Mouse (Mus musculus): ENCODE measurements around the gene Ttll10. TPM values are rescaled to one million over a fixed set of nuclear protein-coding genes. Genes with fewer than 3 reads are reported as not detected.

The Ttll10 gene
- total and polyA plus RNA-seq, 2 experiments from 2014 or later: 1.9 TPM; not detected in 1

DNA sequence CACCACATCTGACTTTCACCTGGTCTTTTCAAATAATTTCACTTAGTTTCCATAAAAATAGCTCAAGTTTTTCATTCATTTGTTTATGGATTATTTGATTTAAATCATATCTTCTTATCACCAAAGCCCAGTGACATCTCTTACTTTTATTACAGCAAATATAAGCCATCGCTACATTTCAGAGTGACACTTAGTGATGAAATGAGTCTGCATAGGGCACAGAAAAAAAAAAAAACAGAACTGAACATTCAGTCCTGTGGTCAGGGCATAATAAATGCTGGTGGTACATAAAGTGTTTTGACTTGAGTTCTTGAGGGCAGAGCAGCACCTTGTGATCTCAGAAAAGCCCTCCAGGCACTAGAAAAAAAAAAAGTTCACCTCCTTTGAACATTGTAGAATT is 37.0 kb upstream of the Ttll10 start:
- Histone ChIP-seq H3K9me3 (ENCODE audit: low read length) (no peaks in the 10 kb centered on the region), H3K4me1 (ENCODE audit: insufficient read depth, low read length) (no peaks in the 10 kb centered on the region), H3K27me3 (ENCODE audit: insufficient read depth, low read length) (no peaks in the 10 kb centered on the region), H3K36me3 (ENCODE audit: insufficient read depth, low read length) (no peaks in the 10 kb centered on the region), H3K4me3 (ENCODE audit: low read depth, low read length) (no peak overlapping the region), H3K27ac (ENCODE audit: low read depth, low read length) (no peak overlapping the region), H3K4me2 (ENCODE audit: low read depth, low read length, poor library complexity, severe bottlenecking) (no peak overlapping the region), H3K9ac (replicated peaks; ENCODE audit: low read length, poor library complexity, severe bottlenecking) (no peak overlapping the region)
- no peak for DNase-seq (ENCODE audit: low spot score)
- ATAC-seq (ENCODE audit: low FRiP score): no peak
- WGBS: 94% methylated on average over 1 of the region's 1 CpGs
- TF ChIP-seq CTCF (IDR thresholded peaks at IDR 0.05): no peak

DNA sequence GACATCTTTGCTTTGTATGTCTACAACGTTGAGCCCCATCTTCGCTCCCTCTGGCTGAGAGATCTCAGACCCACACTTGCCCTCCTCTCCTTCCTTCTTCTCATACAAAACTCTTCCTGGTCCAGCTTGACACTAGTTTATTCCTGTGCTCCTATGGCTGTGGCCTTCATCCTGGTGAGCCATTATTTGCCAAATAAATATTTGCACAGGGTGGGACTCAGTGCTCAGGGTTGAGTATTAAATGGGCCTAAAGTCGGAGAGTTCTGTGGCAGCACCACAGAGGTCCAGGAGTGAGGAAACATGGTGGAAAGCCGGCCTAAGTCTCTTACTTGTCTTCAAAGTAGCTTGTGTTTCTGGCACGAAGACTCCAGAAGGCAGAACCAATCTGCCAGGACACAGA is 34.5 kb upstream of the Ttll10 start:
- H3K36me3 ChIP-seq (ENCODE audit: insufficient read depth, low read length): no peaks in the 10 kb centered on the region
- H3K4me2 ChIP-seq (ENCODE audit: low read depth, low read length, poor library complexity, severe bottlenecking): no peak overlapping the region
- H3K27me3 ChIP-seq (ENCODE audit: insufficient read depth, low read length): no peaks in the 10 kb centered on the region
- DNase-seq (ENCODE audit: low spot score) (no peak), ATAC-seq (ENCODE audit: low FRiP score) (no peak)
- H3K27ac ChIP-seq (ENCODE audit: low read depth, low read length): no peak overlapping the region
- H3K9ac ChIP-seq (replicated peaks; ENCODE audit: low read length, poor library complexity, severe bottlenecking): no peak overlapping the region
- WGBS: 84% methylated on average over 5 of the region's 5 CpGs
- H3K4me1 ChIP-seq (ENCODE audit: insufficient read depth, low read length): no peaks in the 10 kb centered on the region
- no peak overlapping the region for H3K4me3 ChIP-seq (ENCODE audit: low read depth, low read length)
- H3K9me3 ChIP-seq (ENCODE audit: low read length): no peaks in the 10 kb centered on the region
- no peak for TF ChIP-seq CTCF (IDR thresholded peaks at IDR 0.05)

DNA sequence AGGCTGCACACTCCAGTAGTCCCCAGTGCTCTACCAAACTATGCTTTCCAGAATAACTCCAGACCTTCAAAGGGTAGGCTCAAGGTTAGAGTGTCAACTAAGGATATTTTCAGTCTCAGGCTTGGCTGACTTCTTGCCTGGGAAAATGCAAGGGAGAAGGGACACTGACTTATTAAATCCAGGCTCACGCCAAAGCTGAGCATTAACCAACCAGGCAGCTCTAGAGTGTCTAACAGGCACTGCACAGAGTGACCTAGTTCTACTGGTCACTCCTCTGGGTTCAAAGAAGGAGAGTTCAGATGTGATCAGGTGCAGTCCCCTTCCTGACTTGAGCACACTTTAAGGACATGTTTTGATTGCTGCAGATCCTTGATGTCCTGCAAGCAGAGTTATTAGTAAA is 33.6 kb upstream of the Ttll10 start:
- H3K27ac ChIP-seq (ENCODE audit: low read depth, low read length): no peak overlapping the region
- H3K9ac ChIP-seq (replicated peaks; ENCODE audit: low read length, poor library complexity, severe bottlenecking): no peak overlapping the region
- H3K36me3 ChIP-seq (ENCODE audit: insufficient read depth, low read length): no peaks in the 10 kb centered on the region
- no peaks in the 10 kb centered on the region for H3K4me1 ChIP-seq (ENCODE audit: insufficient read depth, low read length)
- H3K27me3 ChIP-seq (ENCODE audit: insufficient read depth, low read length): no peaks in the 10 kb centered on the region
- TF ChIP-seq CTCF (IDR thresholded peaks at IDR 0.05): no peak
- ATAC-seq (ENCODE audit: low FRiP score) (no peak), DNase-seq (ENCODE audit: low spot score) (no peak)
- H3K4me3 ChIP-seq (ENCODE audit: low read depth, low read length): no peak overlapping the region
- no peaks in the 10 kb centered on the region for H3K9me3 ChIP-seq (ENCODE audit: low read length)
- WGBS: 100% methylated on average over 1 of the region's 1 CpGs
- H3K4me2 ChIP-seq (ENCODE audit: low read depth, low read length, poor library complexity, severe bottlenecking): no peak overlapping the region

DNA sequence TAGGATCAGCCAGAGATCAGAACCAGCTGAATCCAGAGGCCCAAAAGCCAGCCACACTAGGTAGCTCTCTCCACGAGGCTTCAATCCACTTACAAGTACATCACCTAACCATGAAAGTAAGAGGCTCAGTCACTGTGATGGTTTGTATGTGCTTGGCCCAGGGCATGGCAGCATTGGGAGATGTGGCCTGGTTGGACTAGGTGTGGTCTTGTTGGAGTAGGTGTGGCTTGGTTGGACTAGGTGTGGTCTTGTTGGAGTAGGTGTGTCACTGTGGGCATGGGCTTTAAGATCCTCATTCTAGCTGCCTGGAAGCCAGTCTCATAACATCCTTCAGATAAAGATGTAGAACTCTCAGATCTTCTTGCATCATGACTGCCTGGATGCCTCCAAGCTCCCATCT is 32.0 kb upstream of the Ttll10 start:
- no peaks in the 10 kb centered on the region for H3K9me3 ChIP-seq (ENCODE audit: low read length)
- H3K4me3 ChIP-seq (ENCODE audit: low read depth, low read length): no peak overlapping the region
- no peaks in the 10 kb centered on the region for H3K36me3 ChIP-seq (ENCODE audit: insufficient read depth, low read length)
- no peak for TF ChIP-seq CTCF (IDR thresholded peaks at IDR 0.05)
- ATAC-seq (ENCODE audit: low FRiP score) (no peak), DNase-seq (ENCODE audit: low spot score) (no peak)
- no peak overlapping the region for H3K9ac ChIP-seq (replicated peaks; ENCODE audit: low read length, poor library complexity, severe bottlenecking)
- WGBS: 63% methylated on average over 1 of the region's 1 CpGs
- no peak overlapping the region for H3K27ac ChIP-seq (ENCODE audit: low read depth, low read length)
- H3K4me1 ChIP-seq (ENCODE audit: insufficient read depth, low read length): no peaks in the 10 kb centered on the region
- H3K27me3 ChIP-seq (ENCODE audit: insufficient read depth, low read length): no peaks in the 10 kb centered on the region
- H3K4me2 ChIP-seq (ENCODE audit: low read depth, low read length, poor library complexity, severe bottlenecking): no peak overlapping the region

DNA sequence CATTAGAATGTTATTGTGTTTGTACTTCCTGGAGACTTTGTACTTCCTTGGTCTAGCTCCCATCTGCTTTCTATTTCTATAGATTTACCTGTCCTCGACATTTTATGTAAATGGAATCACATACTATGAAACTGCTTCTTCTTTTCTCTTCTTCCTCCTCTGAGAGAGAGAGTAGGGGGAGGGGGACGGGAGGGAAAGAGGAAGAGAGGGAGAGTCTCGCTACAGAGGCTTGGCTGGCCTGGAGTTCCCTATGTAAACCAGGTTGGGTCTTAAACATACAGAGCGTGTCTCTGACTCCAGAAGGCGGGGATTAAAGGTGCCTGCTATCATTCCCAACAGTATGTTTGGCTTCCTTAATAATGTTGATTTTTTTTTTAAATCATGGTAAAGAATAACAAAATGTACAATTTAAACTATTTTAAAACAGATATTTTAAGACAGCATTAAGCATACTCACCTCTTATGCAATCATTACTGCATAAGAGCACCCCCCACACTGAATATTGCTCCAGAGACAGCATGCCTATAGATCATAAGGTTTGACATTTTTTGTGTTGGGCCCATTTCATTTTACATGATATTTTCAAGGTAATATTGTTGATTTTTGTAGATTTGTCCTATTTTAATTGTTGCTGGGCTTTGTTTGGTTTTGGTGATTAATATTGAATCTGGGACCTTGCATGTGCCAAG is 28.3 kb upstream of the Ttll10 start:
- Histone ChIP-seq H3K27ac (ENCODE audit: low read depth, low read length) (no peak overlapping the region), H3K4me1 (ENCODE audit: insufficient read depth, low read length) (no peaks in the 10 kb centered on the region), H3K9me3 (ENCODE audit: low read length) (no peaks in the 10 kb centered on the region), H3K9ac (replicated peaks; ENCODE audit: low read length, poor library complexity, severe bottlenecking) (no peak overlapping the region), H3K4me2 (ENCODE audit: low read depth, low read length, poor library complexity, severe bottlenecking) (no peak overlapping the region), H3K36me3 (ENCODE audit: insufficient read depth, low read length) (no peaks in the 10 kb centered on the region), H3K4me3 (ENCODE audit: low read depth, low read length) (no peak overlapping the region), H3K27me3 (ENCODE audit: insufficient read depth, low read length) (no peaks in the 10 kb centered on the region)
- 37% methylated on average over 5 of the region's 5 CpGs for WGBS
- ATAC-seq (ENCODE audit: low FRiP score) (no peak), DNase-seq (ENCODE audit: low spot score) (no peak)
- no peak for TF ChIP-seq CTCF (IDR thresholded peaks at IDR 0.05)

- ATAC-seq (ENCODE audit: low FRiP score) (no peak), DNase-seq (ENCODE audit: low spot score) (no peak)
- Histone ChIP-seq H3K4me2 (ENCODE audit: low read depth, low read length, poor library complexity, severe bottlenecking) (no peak overlapping the region), H3K9ac (replicated peaks; ENCODE audit: low read length, poor library complexity, severe bottlenecking) (no peak overlapping the region), H3K27ac (ENCODE audit: low read depth, low read length) (no peak overlapping the region), H3K9me3 (ENCODE audit: low read length) (no peaks in the 10 kb centered on the region), H3K4me3 (ENCODE audit: low read depth, low read length) (no peak overlapping the region), H3K36me3 (ENCODE audit: insufficient read depth, low read length) (no peaks in the 10 kb centered on the region), H3K4me1 (ENCODE audit: insufficient read depth, low read length) (no peaks in the 10 kb centered on the region), H3K27me3 (ENCODE audit: insufficient read depth, low read length) (no peaks in the 10 kb centered on the region)
- TF ChIP-seq CTCF (IDR thresholded peaks at IDR 0.05): no peak
- 87% methylated on average over 8 of the region's 8 CpGs for WGBS
These were observed 26.0 kb upstream of the Ttll10 start for GRCm38 (mm10) chr4:156085256-156085655.
